Mouse (Mus musculus) forebrain, postnatal 0 days (tissue): ENCODE measurements around the gene Bcat1. TPM values are rescaled to one million over a fixed set of nuclear protein-coding genes. Genes with fewer than 3 reads are reported as not detected.

Experiments used
- ATAC-seq: fragments of 200-750 bp; cut with Nextera tagmentation; 2 replicates; pipeline ENCODE4 v1.8.0; 2017; ENCODE audit warnings: mild to moderate bottlenecking, moderate library complexity
- DNase-seq: peaks from one replicate; pipeline ENCODE4 v3.0.0-alpha.2; 2015
- H3K27ac ChIP-seq: fragments of 300-500 bp; sonication (generic); 2 replicates; pipeline ENCODE4 v1.5.1; 2014; ENCODE audit warnings: low read depth, mild to moderate bottlenecking, antibody characterized with exemption, low read length, moderate library complexity, mixed read lengths
- H3K27me3 ChIP-seq: fragments of 300-500 bp; sonication (generic); 2 replicates; pipeline ENCODE4 v1.6.1; 2014; ENCODE audit warnings: mild to moderate bottlenecking, low read length, mixed read lengths; ENCODE audit not compliant: insufficient read depth
- H3K36me3 ChIP-seq: fragments of 300-500 bp; sonication (generic); 2 replicates; pipeline ENCODE4 v1.6.1; 2014; ENCODE audit warnings: mild to moderate bottlenecking, moderate library complexity; ENCODE audit not compliant: insufficient read depth
- H3K4me1 ChIP-seq: fragments of 300-500 bp; sonication (generic); 2 replicates; pipeline ENCODE4 v1.6.1; 2014; ENCODE audit warnings: antibody characterized with exemption; ENCODE audit not compliant: insufficient read depth
- H3K4me2 ChIP-seq: fragments of 300-500 bp; sonication (generic); 2 replicates; pipeline ENCODE4 v1.6.1; 2014; ENCODE audit warnings: low read depth, mild to moderate bottlenecking, moderate library complexity
- H3K4me3 ChIP-seq: fragments of 300-500 bp; sonication (generic); 2 replicates; pipeline ENCODE4 v1.5.1; 2014; ENCODE audit warnings: low read depth, low read length, mixed read lengths
- H3K9ac ChIP-seq: fragments of 300-500 bp; sonication (generic); 2 replicates; pipeline ENCODE4 v1.6.1; 2014; ENCODE audit warnings: mild to moderate bottlenecking
- H3K9me3 ChIP-seq: fragments of 300-500 bp; sonication (generic); 2 replicates; pipeline ENCODE4 v1.6.1; 2016; ENCODE audit warnings: low read length
- CTCF ChIP-seq: sonication (generic); IDR thresholded peaks from 2 replicates; pipeline ENCODE4 v1.5.1; 2016; ENCODE audit warnings: antibody characterized with exemption, control low read depth, low read depth
- WGBS: fragments of 180-500 bp; shearing (Covaris S2); extraction: QIAGEN DNeasy Blood & Tissue Kit; methylation state at CpG from one replicate; pipeline ENCODE4 v1.1.7; 2014; 5-methylcytosine and 5-hydroxymethylcytosine counted together
- polyA plus RNA-seq: library from polyadenylated mRNA; unstranded; fragments of >200 nt; fragmentation: Nextera tagmentation; extraction: Ambion mirVana; gene quantifications from 2 replicates; pipeline ENCODE4 v1.2.1, GENCODE M21; 2015
- total RNA-seq: library from RNA; depleted of rRNA; stranded (reverse); fragments of >200 nt; gene quantifications from 2 replicates; pipeline ENCODE4 v1.2.3, GENCODE M21; 2014

The Bcat1 gene
- total and polyA plus RNA-seq, 2 experiments from 2014 or later = 50.7 to 97.5 TPM

DNA sequence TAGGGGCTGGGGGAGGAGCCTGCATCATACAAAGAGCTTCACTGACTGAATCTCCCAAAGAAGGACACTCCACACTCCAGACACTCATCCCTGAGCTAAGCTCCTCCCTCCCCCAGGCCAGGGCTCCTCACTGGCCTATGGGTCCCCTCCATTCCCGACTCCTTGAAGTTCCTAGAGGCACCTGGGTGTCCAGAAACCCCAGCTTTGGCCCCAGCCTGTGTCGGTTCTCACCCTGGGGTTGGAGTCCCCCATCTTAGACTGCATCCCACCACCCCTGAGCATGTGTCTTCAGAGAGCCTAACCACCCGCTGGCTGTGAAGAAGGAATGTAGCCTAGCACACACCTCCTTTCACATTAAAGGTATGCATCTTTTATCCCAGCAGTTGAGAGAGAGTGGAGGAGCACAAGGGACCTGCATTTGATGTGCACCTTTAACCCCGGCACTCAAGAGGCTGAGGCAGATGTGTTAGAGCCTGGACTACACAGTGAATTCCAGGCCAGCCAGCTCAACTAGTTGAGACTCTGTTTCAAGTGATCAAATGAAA lies 10.6 kb downstream of the Bcat1 start:
- Histone ChIP-seq H3K4me2 (no peak overlapping the region), H3K36me3 (no peaks in the 10 kb centered on the region), H3K4me3 (no peak overlapping the region), H3K9me3 (no peaks in the 10 kb centered on the region), H3K9ac (no peak overlapping the region), H3K27ac (no peak overlapping the region), H3K27me3 (no peaks in the 10 kb centered on the region), H3K4me1 (no peaks in the 10 kb centered on the region)
- 79% methylated on average over 4 of the region's 4 CpGs for WGBS
- ATAC-seq (no peak), DNase-seq (no peak)
- TF ChIP-seq CTCF = no peak

DNA sequence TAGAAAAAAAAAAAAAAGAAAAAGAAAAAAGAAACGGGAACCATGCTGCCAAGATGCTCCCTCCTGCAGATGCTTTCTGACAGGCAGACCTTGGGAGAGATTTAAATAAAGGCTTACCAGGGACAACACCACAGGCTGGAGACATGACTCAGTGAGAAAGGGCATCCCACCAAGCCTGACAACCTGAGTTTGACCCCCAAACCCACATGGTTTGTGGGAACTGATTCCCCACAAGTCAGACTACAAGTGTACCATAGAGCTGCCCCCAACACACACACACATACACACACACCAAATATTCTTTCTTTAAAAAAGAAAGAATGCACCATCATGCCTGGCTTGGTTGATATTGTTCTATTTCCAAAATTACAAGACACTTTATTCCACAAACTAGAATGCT lies 11.9 kb downstream of the Bcat1 start:
- no peak overlapping the region for H3K27ac ChIP-seq
- WGBS = 55% methylated on average over 1 of the region's 1 CpGs
- DNase-seq = no peak

DNA sequence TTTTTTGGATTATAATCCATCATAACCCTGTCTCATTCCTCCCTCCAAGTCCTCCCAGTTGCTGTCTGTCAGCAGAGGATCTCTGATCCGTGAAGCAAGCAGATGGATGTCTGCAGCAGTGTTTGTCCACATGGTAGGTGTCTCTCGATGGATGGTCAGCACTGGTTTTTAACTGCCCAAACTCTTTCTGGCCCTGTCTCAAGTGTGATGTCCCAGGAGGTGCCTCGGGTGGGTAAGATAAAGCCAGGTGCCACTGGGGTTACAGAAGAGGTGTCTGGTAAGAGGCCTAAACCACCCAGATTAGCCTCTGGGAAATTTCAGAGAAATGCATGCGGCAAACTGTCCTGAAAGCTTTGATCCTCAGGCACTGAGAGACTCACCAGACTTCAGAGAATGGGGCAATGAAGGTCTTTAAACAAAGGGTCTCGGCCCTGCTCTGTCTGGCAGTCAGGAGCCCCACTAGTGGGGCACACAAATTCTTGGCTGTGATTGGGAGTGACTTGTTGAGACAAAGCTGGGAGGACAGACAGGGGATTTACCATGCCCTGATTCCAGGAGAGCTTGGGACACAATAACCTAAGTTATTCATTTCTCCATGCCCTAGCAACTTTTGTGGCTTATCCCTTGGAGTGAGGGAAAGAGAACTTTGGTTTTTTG lies 12.6 kb downstream of the Bcat1 start:
- Histone ChIP-seq H3K9me3 (no peaks in the 10 kb centered on the region), H3K4me1 (no peaks in the 10 kb centered on the region), H3K4me3 (no peak overlapping the region), H3K27me3 (no peaks in the 10 kb centered on the region), H3K4me2 (no peak overlapping the region), H3K27ac (no peak overlapping the region), H3K9ac (no peak overlapping the region), H3K36me3 (no peaks in the 10 kb centered on the region)
- 63% methylated on average over 5 of the region's 5 CpGs for WGBS
- TF ChIP-seq CTCF = no peak
- DNase-seq (no peak), ATAC-seq (no peak)

More for the DNA sequence above, 11.9 kb downstream of the Bcat1 start:
- no peaks in the 10 kb centered on the region for H3K27me3 ChIP-seq
- H3K4me3 ChIP-seq = no peak overlapping the region
- TF ChIP-seq CTCF = no peak
- H3K9me3 ChIP-seq = no peaks in the 10 kb centered on the region
- H3K4me2 ChIP-seq = no peak overlapping the region
- ATAC-seq = no peak
- no peaks in the 10 kb centered on the region for H3K4me1 ChIP-seq
- H3K36me3 ChIP-seq = no peaks in the 10 kb centered on the region
- no peak overlapping the region for H3K9ac ChIP-seq

DNA sequence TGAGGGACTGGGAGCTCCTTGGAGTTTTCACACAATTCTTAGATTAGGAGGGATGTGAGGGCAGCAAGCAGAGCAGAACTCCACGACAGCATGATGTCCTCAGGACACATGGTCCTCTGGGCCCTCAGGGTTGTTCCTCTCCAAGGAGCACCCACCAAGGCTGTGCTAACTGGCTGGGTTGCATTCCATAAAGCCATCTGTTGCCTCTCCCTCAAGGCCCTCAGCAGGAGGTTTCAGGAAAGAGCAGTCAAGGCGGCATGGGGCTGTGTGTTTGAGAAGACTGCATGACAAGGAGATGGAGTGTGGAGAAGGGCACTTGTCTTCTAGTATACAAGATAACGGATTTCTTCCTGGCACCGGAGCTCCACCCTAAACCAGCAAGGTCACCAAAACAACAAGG lies 13.2 kb downstream of the Bcat1 start:
- no peak overlapping the region for H3K4me2 ChIP-seq
- TF ChIP-seq CTCF = no peak
- DNase-seq = no peak
- no peak for ATAC-seq
- no peaks in the 10 kb centered on the region for H3K4me1 ChIP-seq
- no peak overlapping the region for H3K27ac ChIP-seq
- no peaks in the 10 kb centered on the region for H3K27me3 ChIP-seq
- no peak overlapping the region for H3K4me3 ChIP-seq
- H3K9ac ChIP-seq = no peak overlapping the region
- no peaks in the 10 kb centered on the region for H3K36me3 ChIP-seq
- 75% methylated on average over 4 of the region's 4 CpGs for WGBS
- no peaks in the 10 kb centered on the region for H3K9me3 ChIP-seq

DNA sequence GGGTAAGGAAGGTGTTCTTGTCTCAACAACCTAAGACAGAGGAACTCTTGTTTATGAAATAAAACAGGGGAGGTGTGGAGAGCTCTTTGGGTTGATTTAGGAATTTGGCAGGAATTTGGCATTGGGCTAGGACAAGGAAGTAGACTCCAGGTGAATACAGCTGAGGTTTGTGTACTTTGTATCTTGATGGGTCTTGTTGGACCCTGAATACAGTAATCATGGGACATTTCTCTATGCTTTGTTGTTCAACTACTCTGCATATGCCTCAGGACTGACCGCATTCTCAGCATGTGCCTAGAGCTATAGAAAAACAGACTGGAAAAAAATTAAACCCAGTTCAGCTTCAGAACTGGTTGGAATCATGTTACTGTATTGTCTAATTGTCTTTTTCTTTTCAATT lies 14.6 kb downstream of the Bcat1 start:
- WGBS = 86% methylated on average over 1 of the region's 1 CpGs
- H3K4me1 ChIP-seq = no peaks in the 10 kb centered on the region
- ATAC-seq (no peak), DNase-seq (no peak)
- H3K9me3 ChIP-seq = no peaks in the 10 kb centered on the region
- no peak overlapping the region for H3K27ac ChIP-seq
- H3K36me3 ChIP-seq = no peaks in the 10 kb centered on the region
- no peak overlapping the region for H3K4me3 ChIP-seq
- H3K4me2 ChIP-seq = no peak overlapping the region
- TF ChIP-seq CTCF = no peak
- no peak overlapping the region for H3K9ac ChIP-seq
- H3K27me3 ChIP-seq = no peaks in the 10 kb centered on the region

- no peaks in the 10 kb centered on the region for H3K27me3 ChIP-seq
- ATAC-seq (no peak), DNase-seq (no peak)
- no peaks in the 10 kb centered on the region for H3K9me3 ChIP-seq
- no peak overlapping the region for H3K27ac ChIP-seq
- no peaks in the 10 kb centered on the region for H3K4me1 ChIP-seq
- H3K4me3 ChIP-seq = no peak overlapping the region
- no peak for TF ChIP-seq CTCF
- no peaks in the 10 kb centered on the region for H3K36me3 ChIP-seq
- 97% methylated on average over 4 of the region's 4 CpGs for WGBS
- H3K9ac ChIP-seq = no peak overlapping the region
- H3K4me2 ChIP-seq = no peak overlapping the region
Measured at GRCm38 (mm10) chr6:145056102-145056501, 19.9 kb downstream of the Bcat1 start.

- no peaks in the 10 kb centered on the region for H3K4me1 ChIP-seq
- H3K27ac ChIP-seq = no peak overlapping the region
- ATAC-seq (no peak), DNase-seq (no peak)
- no peak overlapping the region for H3K4me2 ChIP-seq
- no peak for TF ChIP-seq CTCF
- no peak overlapping the region for H3K9ac ChIP-seq
- WGBS = 56% methylated on average over 6 of the region's 6 CpGs
- no peaks in the 10 kb centered on the region for H3K9me3 ChIP-seq
- no peak overlapping the region for H3K4me3 ChIP-seq
- H3K27me3 ChIP-seq = no peaks in the 10 kb centered on the region
- no peaks in the 10 kb centered on the region for H3K36me3 ChIP-seq
Measured at GRCm38 (mm10) chr6:145055277-145055858, 20.6 kb downstream of the Bcat1 start.
